Mouse (Mus musculus) hindbrain, embryonic 14.5 days (tissue): Measurements from ENCODE around the gene Ces2g. TPM values are rescaled to one million over a fixed set of nuclear protein-coding genes. Genes with fewer than 3 reads are reported as not detected.

Experiments used
- ATAC-seq: fragments of 200-750 bp; cut with Nextera tagmentation; 2 replicates; pipeline ENCODE4 v1.8.0; 2017; ENCODE audit warnings: moderate number of reproducible peaks, mild to moderate bottlenecking, moderate TSS enrichment, moderate library complexity; ENCODE audit not compliant: low FRiP score
- DNase-seq: peaks from one replicate; pipeline ENCODE4 v3.0.0-alpha.2; 2015; ENCODE audit warnings: low spot score
- H3K27ac ChIP-seq: fragments of 300-500 bp; sonication (generic); 2 replicates; pipeline ENCODE4 v1.5.1; 2014; ENCODE audit warnings: mild to moderate bottlenecking, moderate library complexity
- H3K27me3 ChIP-seq: fragments of 300-500 bp; sonication (generic); 2 replicates; pipeline ENCODE4 v1.6.1; 2014; ENCODE audit warnings: mild to moderate bottlenecking, low read length, mixed read lengths; ENCODE audit not compliant: control insufficient read depth, insufficient read depth
- H3K36me3 ChIP-seq: fragments of 300-500 bp; sonication (generic); replicated peaks from 2 replicates; pipeline ENCODE4 v1.6.1; 2014; ENCODE audit not compliant: control insufficient read depth, insufficient read depth
- H3K4me1 ChIP-seq: fragments of 300-500 bp; sonication (generic); replicated peaks from 2 replicates; pipeline ENCODE4 v1.6.1; 2014; ENCODE audit warnings: antibody characterized with exemption, low read length, mixed read lengths; ENCODE audit not compliant: control insufficient read depth, insufficient read depth
- H3K4me2 ChIP-seq: fragments of 300-500 bp; sonication (generic); replicated peaks from 2 replicates; pipeline ENCODE4 v1.6.1; 2014; ENCODE audit warnings: mild to moderate bottlenecking, moderate library complexity
- H3K4me3 ChIP-seq: fragments of 300-500 bp; sonication (generic); replicated peaks from 2 replicates; pipeline ENCODE4 v1.5.1; 2014; ENCODE audit warnings: mild to moderate bottlenecking, low read length
- H3K9ac ChIP-seq: fragments of 300-500 bp; sonication (generic); 2 replicates; pipeline ENCODE4 v1.6.1; 2014
- H3K9me3 ChIP-seq: fragments of 300-500 bp; sonication (generic); 2 replicates; pipeline ENCODE4 v1.6.1; 2016; ENCODE audit warnings: low read length; ENCODE audit not compliant: control insufficient read depth
- WGBS: fragments of 180-500 bp; shearing (Covaris S2); extraction: QIAGEN DNeasy Blood & Tissue Kit; methylation state at CpG from one replicate; pipeline ENCODE4 v1.1.7; 2014; 5-methylcytosine and 5-hydroxymethylcytosine counted together
- polyA plus RNA-seq: library from polyadenylated mRNA; unstranded; fragments of >200 nt; fragmentation: Nextera tagmentation; extraction: Ambion mirVana; gene quantifications from 2 replicates; pipeline ENCODE4 v1.2.1, GENCODE M21; 2014

The Ces2g gene
- polyA plus RNA-seq, 1 experiment from 2014 or later = not detected

- H3K4me2 ChIP-seq = no peak overlapping the region
- no peaks in the 10 kb centered on the region for H3K36me3 ChIP-seq
- 0 out of 2 replicates have a peak, but pooled peaks cover 6% of the 10 kb centered on the region for H3K9me3 ChIP-seq
- 95% methylated on average over 2 of the region's 2 CpGs for WGBS
- no peaks in the 10 kb centered on the region for H3K4me1 ChIP-seq
- no peak overlapping the region for H3K27ac ChIP-seq
- H3K4me3 ChIP-seq = no peak overlapping the region
- H3K27me3 ChIP-seq = no peaks in the 10 kb centered on the region
- no peak overlapping the region for H3K9ac ChIP-seq
- DNase-seq (no peak), ATAC-seq (no peak)
Observed at GRCm38 (mm10) chr8:104984942-104985341, 23.4 kb downstream of the Ces2g start.

- Histone ChIP-seq H3K4me2 (no peak overlapping the region), H3K27ac (no peak overlapping the region), H3K4me1 (no peaks in the 10 kb centered on the region), H3K9ac (no peak overlapping the region), H3K4me3 (no peak overlapping the region), H3K36me3 (no peaks in the 10 kb centered on the region), H3K9me3 (no peaks in the 10 kb centered on the region), H3K27me3 (no peaks in the 10 kb centered on the region)
- no peak for ATAC-seq
- 85% methylated on average over 6 of the region's 6 CpGs for WGBS
- DNase-seq = peak; percentile 9
Observed at GRCm38 (mm10) chr8:104998191-104998590, 36.7 kb downstream of the Ces2g start.

- Histone ChIP-seq H3K27ac (no peak overlapping the region), H3K4me2 (no peak overlapping the region), H3K9me3 (no peaks in the 10 kb centered on the region), H3K27me3 (no peaks in the 10 kb centered on the region), H3K36me3 (no peaks in the 10 kb centered on the region), H3K4me1 (no peaks in the 10 kb centered on the region), H3K9ac (no peak overlapping the region), H3K4me3 (no peak overlapping the region)
- 87% methylated on average over 6 of the region's 6 CpGs for WGBS
- DNase-seq = no peak
- no peak for ATAC-seq
Observed at GRCm38 (mm10) chr8:104999183-104999582, 37.7 kb downstream of the Ces2g start.

- no peak for ATAC-seq
- no peak for DNase-seq
- Histone ChIP-seq H3K4me1 (no peaks in the 10 kb centered on the region), H3K9me3 (no peaks in the 10 kb centered on the region), H3K36me3 (no peaks in the 10 kb centered on the region), H3K27ac (no peak within 1 kb of the TSS), H3K4me2 (no peak within 1 kb of the TSS), H3K9ac (no peak within 1 kb of the TSS), H3K27me3 (no peaks in the 10 kb centered on the region), H3K4me3 (no peak within 1 kb of the TSS)
- 89% methylated on average over 7 of the region's 7 CpGs for WGBS
Observed at GRCm38 (mm10) chr8:105000586-105000985, 39.1 kb downstream of the Ces2g start, which contains the start of gene Ces2h. Gene Ces2h (plus strand): TSS chr8:105000853.

- Histone ChIP-seq H3K4me3 (no peak overlapping the region), H3K36me3 (no peaks in the 10 kb centered on the region), H3K9ac (no peak overlapping the region), H3K4me2 (no peak overlapping the region), H3K4me1 (no peaks in the 10 kb centered on the region), H3K27ac (no peak overlapping the region), H3K27me3 (no peaks in the 10 kb centered on the region), H3K9me3 (no peaks in the 10 kb centered on the region)
- 85% methylated on average over 2 of the region's 2 CpGs for WGBS
- DNase-seq (no peak), ATAC-seq (no peak)
Observed at GRCm38 (mm10) chr8:105010000-105010399, 48.5 kb downstream of the Ces2g start.

GRCm38 (mm10) chr8:105011136-105011535, 49.6 kb downstream of the Ces2g start:
- Histone ChIP-seq H3K36me3 (no peaks in the 10 kb centered on the region), H3K27ac (no peak overlapping the region), H3K9me3 (no peaks in the 10 kb centered on the region), H3K4me3 (no peak overlapping the region), H3K4me1 (no peaks in the 10 kb centered on the region), H3K4me2 (no peak overlapping the region), H3K27me3 (no peaks in the 10 kb centered on the region), H3K9ac (no peak overlapping the region)
- no peak for DNase-seq
- no peak for ATAC-seq
- WGBS = 82% methylated on average over 12 of the region's 12 CpGs

GRCm38 (mm10) chr8:105014391-105014790, 52.9 kb downstream of the Ces2g start:
- no peak overlapping the region for H3K4me3 ChIP-seq
- no peak overlapping the region for H3K4me2 ChIP-seq
- ATAC-seq (no peak), DNase-seq (no peak)
- H3K9ac ChIP-seq = no peak overlapping the region
- H3K27ac ChIP-seq = no peak overlapping the region
- no peaks in the 10 kb centered on the region for H3K36me3 ChIP-seq
- no peaks in the 10 kb centered on the region for H3K4me1 ChIP-seq
- no peaks in the 10 kb centered on the region for H3K27me3 ChIP-seq
- H3K9me3 ChIP-seq = no peaks in the 10 kb centered on the region
- 91% methylated on average over 5 of the region's 5 CpGs for WGBS

Other genes with a start within 250 kb of the Ces2g start
- not detected in 2 replicates for gene Ces2a, start 227.7 kb upstream of the Ces2g start, polyA plus RNA-seq
- 0.29 and 0.44 TPM in 2 replicates for gene Ces2b, start 130.1 kb upstream of the Ces2g start, polyA plus RNA-seq
- gene Ces2c, start 114.7 kb upstream of the Ces2g start, polyA plus RNA-seq = not detected in 2 replicates
- not detected in 2 replicates for gene Ces2e, start 35.5 kb upstream of the Ces2g start, polyA plus RNA-seq
- not detected in 2 replicates for gene Ces2f, start 14.4 kb upstream of the Ces2g start, polyA plus RNA-seq
- gene Ces2h, start 39.1 kb downstream of the Ces2g start, polyA plus RNA-seq = not detected in 2 replicates
- gene Ces3a, start 86.9 kb downstream of the Ces2g start, polyA plus RNA-seq = not detected in 2 replicates
- gene Ces3b, start 122.0 kb downstream of the Ces2g start, polyA plus RNA-seq = not detected in 2 replicates
- gene Ces4a, start 170.1 kb downstream of the Ces2g start, polyA plus RNA-seq = 0.08 TPM in 1 of 2 replicates, not detected in the other
- 34.1 and 41.7 TPM in 2 replicates for gene Cbfb, start 209.0 kb downstream of the Ces2g start, polyA plus RNA-seq